Mouse (Mus musculus) liver, postnatal 0 days (tissue): ENCODE measurements around the gene Sec63. TPM values are rescaled to one million over a fixed set of nuclear protein-coding genes. Genes with fewer than 3 reads are reported as not detected.

Experiments
- ATAC-seq: fragments of 200-750 bp; cut with Nextera tagmentation; 2 replicates; pipeline ENCODE4 v1.8.0; 2017; ENCODE audit warnings: mild to moderate bottlenecking, moderate library complexity
- DNase-seq: peaks from one replicate; pipeline ENCODE4 v3.0.0-alpha.2; 2016
- H3K27ac ChIP-seq: fragments of 300-500 bp; sonication (generic); 2 replicates; pipeline ENCODE4 v1.5.1; 2014; ENCODE audit warnings: antibody characterized with exemption, moderate library complexity, mild to moderate bottlenecking, low read depth
- H3K27me3 ChIP-seq: fragments of 300-500 bp; sonication (generic); 2 replicates; pipeline ENCODE4 v1.6.1; 2014; ENCODE audit warnings: low read length, control low read depth, mixed read lengths; ENCODE audit not compliant: insufficient read depth
- H3K36me3 ChIP-seq: fragments of 300-500 bp; sonication (generic); replicated peaks from 2 replicates; pipeline ENCODE4 v1.6.1; 2014; ENCODE audit warnings: mild to moderate bottlenecking, control low read depth, low read length, moderate library complexity, mixed read lengths; ENCODE audit not compliant: insufficient read depth
- H3K4me1 ChIP-seq: fragments of 300-500 bp; sonication (generic); 2 replicates; pipeline ENCODE4 v1.6.1; 2014; ENCODE audit warnings: antibody characterized with exemption, mild to moderate bottlenecking, control low read depth; ENCODE audit not compliant: insufficient read depth
- H3K4me2 ChIP-seq: fragments of 300-500 bp; sonication (generic); 2 replicates; pipeline ENCODE4 v1.6.1; 2014; ENCODE audit warnings: low read depth, mild to moderate bottlenecking, low read length, moderate library complexity, mixed read lengths
- H3K4me3 ChIP-seq: fragments of 300-500 bp; sonication (generic); 2 replicates; pipeline ENCODE4 v1.5.1; 2014; ENCODE audit warnings: low read depth, low read length
- H3K9ac ChIP-seq: fragments of 300-500 bp; sonication (generic); replicated peaks from 2 replicates; pipeline ENCODE4 v1.6.1; 2014; ENCODE audit warnings: mild to moderate bottlenecking, moderate library complexity
- H3K9me3 ChIP-seq: fragments of 300-500 bp; sonication (generic); 2 replicates; pipeline ENCODE4 v1.6.1; 2016; ENCODE audit warnings: mild to moderate bottlenecking, control low read depth, low read length, mixed read lengths
- CTCF ChIP-seq: sonication (generic); IDR thresholded peaks from 2 replicates; pipeline ENCODE4 v1.5.1; 2016; ENCODE audit warnings: antibody characterized with exemption, low read depth
- EP300 ChIP-seq: IDR thresholded peaks from 2 replicates; pipeline ENCODE4 v1.6.1; 2016; ENCODE audit warnings: antibody characterized with exemption, low read depth, mild to moderate bottlenecking
- WGBS: fragments of 180-500 bp; shearing (Covaris S2); extraction: QIAGEN DNeasy Blood & Tissue Kit; methylation state at CpG from one replicate; pipeline ENCODE4 v1.1.7; 2014; ENCODE audit not compliant: insufficient replicate concordance; 5-methylcytosine and 5-hydroxymethylcytosine counted together
- polyA plus RNA-seq: library from polyadenylated mRNA; unstranded; fragments of >200 nt; fragmentation: Nextera tagmentation; extraction: Ambion mirVana; gene quantifications from 2 replicates; pipeline ENCODE4 v1.2.1, GENCODE M21; 2015

Gene Sec63
- polyA plus RNA-seq, 1 experiment from 2014 or later, result 14.0 TPM

DNA sequence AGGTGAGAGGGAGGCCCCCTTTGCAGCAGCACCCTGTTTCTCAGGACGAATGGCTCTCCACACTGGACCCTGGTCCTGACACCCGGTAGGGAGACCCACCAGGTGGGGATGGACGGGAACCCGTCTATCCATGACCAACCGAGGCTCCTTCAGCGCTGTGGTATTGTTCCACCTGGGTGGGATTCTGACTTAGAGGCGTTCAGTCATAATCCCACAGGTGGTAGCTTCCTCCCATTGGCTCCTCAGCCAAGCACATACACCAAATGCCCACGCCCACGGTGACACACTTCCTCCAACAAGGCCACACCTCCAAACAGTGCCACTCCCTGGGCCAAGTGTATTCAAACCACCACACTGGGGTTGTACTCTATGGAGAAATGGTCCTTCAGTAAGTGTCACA, 95.3 kb downstream of the Sec63 start:
- DNase-seq (no peak), ATAC-seq (no peak)
- H3K4me3 ChIP-seq, result no peak overlapping the region
- 89% methylated on average over 9 of the region's 9 CpGs for WGBS
- no peaks in the 10 kb centered on the region for H3K4me1 ChIP-seq
- H3K27me3 ChIP-seq, result no peaks in the 10 kb centered on the region
- H3K27ac ChIP-seq, result no peak overlapping the region
- H3K9me3 ChIP-seq, result peaks cover 4% of the 10 kb centered on the region; the same call in 1 of the 2 replicates
- H3K4me2 ChIP-seq, result no peak overlapping the region
- TF ChIP-seq CTCF, result no peak
- no peak for TF ChIP-seq EP300
- H3K36me3 ChIP-seq, result no peaks in the 10 kb centered on the region
- no peak overlapping the region for H3K9ac ChIP-seq

DNA sequence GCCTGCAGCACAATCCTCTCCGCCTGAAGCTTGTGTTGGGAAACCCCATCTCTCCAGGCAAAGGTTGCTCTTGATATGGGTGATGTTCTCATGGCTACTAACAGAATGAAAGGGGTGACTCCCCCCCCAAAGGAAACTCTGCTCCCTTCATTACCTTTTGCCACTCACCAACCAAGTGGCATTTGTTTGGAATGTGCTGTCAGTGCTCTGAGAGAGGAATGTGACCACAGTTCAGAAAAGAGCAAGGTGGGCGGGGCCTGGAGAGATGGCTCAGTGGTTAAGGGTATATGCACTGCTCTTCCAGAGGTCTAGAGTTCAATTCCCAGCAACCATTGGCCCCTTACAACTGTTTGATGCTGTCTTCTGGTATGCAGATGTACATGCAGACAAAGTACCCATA, 95.7 kb downstream of the Sec63 start:
- Histone ChIP-seq H3K4me1 (0 out of 2 replicates have a peak, but pooled peaks cover 3% of the 10 kb centered on the region), H3K27me3 (no peaks in the 10 kb centered on the region), H3K4me3 (no peak overlapping the region), H3K4me2 (no peak overlapping the region), H3K27ac (no peak overlapping the region), H3K36me3 (no peaks in the 10 kb centered on the region), H3K9me3 (peaks cover 4% of the 10 kb centered on the region; the same call in 1 of the 2 replicates), H3K9ac (no peak overlapping the region)
- DNase-seq (no peak), ATAC-seq (no peak)
- WGBS, result 92% methylated on average over 2 of the region's 2 CpGs
- TF ChIP-seq EP300, result no peak
- no peak for TF ChIP-seq CTCF

DNA sequence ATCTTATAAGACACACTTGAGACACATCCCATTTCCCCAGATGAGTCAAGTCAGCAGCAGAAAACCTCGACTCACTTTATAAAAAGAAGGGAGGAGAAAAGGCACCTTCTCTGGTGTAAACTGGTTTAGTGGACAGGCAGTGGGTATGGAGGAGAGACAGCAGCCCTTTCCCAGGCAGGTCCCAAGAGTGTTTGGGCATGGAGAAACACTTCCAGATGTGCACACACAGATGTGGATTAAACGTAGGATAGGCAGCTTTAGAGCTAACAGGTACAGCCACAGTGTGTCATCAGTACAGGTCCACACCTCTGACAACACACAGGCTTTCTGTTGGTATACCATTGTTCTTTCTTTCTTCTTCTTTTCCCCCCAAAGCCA, 98.5 kb downstream of the Sec63 start:
- TF ChIP-seq EP300, result no peak
- no peak for TF ChIP-seq CTCF
- no peak overlapping the region for H3K4me2 ChIP-seq

DNA sequence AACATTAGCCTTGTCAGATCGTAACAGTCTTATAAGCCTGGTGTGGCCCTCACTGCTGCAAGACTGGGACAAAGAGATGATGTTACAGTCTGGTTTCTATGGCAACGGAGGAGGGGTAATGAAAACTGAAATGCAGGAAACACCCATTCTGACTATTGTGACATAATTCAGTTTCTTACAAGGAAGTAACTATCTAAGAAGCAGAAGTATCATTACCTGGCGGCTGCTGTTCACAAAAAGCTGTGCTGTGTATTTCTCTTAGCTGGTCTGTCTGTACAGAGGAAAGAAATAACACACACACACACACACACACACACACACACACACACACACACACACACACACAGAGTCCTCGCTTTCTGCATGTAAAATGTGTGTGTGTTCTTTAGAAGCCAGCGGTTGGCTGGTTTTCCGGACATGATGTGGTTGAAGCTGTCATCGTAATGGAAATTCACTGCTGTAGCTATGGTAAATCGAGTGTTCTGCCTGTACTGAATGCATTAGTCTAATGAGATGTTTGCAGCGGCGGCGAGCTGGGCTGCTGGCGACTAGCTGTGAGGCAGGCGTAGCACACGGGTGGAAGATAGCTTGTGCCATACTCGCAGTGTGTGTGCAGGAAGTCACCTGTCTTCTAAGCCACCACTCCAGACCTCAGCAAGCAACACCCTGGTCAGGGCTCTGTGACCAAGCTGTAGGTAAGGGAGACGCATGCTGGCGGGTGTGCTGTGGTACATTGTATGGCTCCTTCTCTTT, 99.0 kb downstream of the Sec63 start, which contains the start of gene Scml4:
Gene Scml4, plus strand, starts transcription at position 212 of the 753 bp plus-strand sequence.
- Histone ChIP-seq H3K9me3 (peaks cover 4% of the 10 kb centered on the region; the same call in 1 of the 2 replicates), H3K27ac (peak within 1 kb of the TSS; percentile 74), H3K4me1 (0 out of 2 replicates have a peak, but pooled peaks cover 3% of the 10 kb centered on the region), H3K36me3 (no peaks in the 10 kb centered on the region), H3K27me3 (no peaks in the 10 kb centered on the region), H3K4me3 (peak within 1 kb of the TSS; percentile 35), H3K9ac (peak within 1 kb of the TSS; percentile 34; the same call in 1 of the 2 replicates), H3K4me2 (peak within 1 kb of the TSS; percentile 51)
- TF ChIP-seq CTCF (no peak), EP300 (no peak)
- 27% methylated on average over 17 of the region's 17 CpGs for WGBS
- DNase-seq (peak; percentile 30), ATAC-seq (peak; percentile 45)

More for the DNA sequence above, 98.5 kb downstream of the Sec63 start:
- Histone ChIP-seq H3K27ac (no peak overlapping the region), H3K4me1 (0 out of 2 replicates have a peak, but pooled peaks cover 3% of the 10 kb centered on the region), H3K9ac (no peak overlapping the region), H3K4me3 (no peak overlapping the region), H3K36me3 (no peaks in the 10 kb centered on the region), H3K9me3 (peaks cover 4% of the 10 kb centered on the region; the same call in 1 of the 2 replicates), H3K27me3 (no peaks in the 10 kb centered on the region)
- DNase-seq (no peak), ATAC-seq (no peak)
- WGBS, result 39% methylated on average over 2 of the region's 2 CpGs

DNA sequence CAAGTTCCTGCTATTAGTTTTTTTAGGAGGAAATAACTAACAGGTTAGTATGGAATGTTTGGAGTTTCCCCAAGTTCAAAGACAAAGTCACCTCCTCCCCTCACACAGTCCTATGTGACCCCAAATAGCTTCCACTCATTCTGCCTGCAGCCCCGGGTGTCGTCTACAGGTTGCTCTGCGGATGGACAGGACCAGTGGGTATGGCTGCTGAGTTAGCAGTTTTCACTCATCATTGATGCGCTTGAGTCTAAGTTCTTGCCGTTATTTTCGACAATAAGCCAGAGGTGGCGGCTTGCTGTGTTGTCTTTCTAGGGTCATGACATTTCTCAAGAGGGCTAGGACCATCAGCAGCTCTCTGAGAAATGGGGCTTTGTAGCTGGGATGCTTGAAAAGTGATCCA, 100.2 kb downstream of the Sec63 start:
- WGBS, result 65% methylated on average over 7 of the region's 7 CpGs
- peak overlapping the region; percentile 59 for H3K4me2 ChIP-seq
- DNase-seq, result no peak
- peaks cover 3% of the 10 kb centered on the region; the same call in 1 of the 2 replicates for H3K9me3 ChIP-seq
- H3K36me3 ChIP-seq, result no peaks in the 10 kb centered on the region
- ATAC-seq, result no peak
- 0 out of 2 replicates have a peak, but pooled peaks cover 3% of the 10 kb centered on the region for H3K4me1 ChIP-seq
- no peaks in the 10 kb centered on the region for H3K27me3 ChIP-seq
- TF ChIP-seq CTCF (no peak), EP300 (no peak)
- H3K27ac ChIP-seq, result no peak overlapping the region
- no peak overlapping the region for H3K9ac ChIP-seq
- H3K4me3 ChIP-seq, result no peak overlapping the region

DNA sequence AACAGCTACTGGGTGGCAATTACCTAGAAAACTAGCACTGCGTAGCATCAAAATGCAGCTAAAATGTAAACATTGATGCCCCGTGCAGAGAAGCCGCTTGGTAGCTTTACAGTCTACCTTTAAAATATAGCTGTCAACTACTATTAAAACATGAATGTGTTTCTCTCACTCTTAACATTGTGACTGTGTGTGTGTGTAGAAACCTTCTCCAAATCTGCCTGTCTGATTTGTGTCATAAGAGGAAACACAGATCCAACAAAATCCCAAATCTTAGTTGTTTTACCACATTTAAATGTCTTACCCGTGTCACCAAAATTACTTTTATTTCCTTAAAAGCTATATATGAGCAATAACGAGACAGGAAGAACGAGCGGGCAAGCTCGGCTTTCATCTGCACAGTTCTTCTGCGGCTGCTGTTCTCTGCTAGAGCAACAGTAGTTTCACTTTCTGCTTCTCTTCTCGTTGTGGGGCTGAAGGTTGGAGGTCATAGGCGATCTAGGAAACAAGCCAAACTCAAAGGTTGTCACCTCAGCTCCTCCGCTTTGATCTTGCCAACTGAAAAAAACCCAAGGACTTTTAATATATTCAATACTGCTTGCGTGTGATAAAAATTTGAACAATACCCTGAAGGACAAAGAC, 100.9 kb downstream of the Sec63 start:
- Histone ChIP-seq H3K9me3 (no peaks in the 10 kb centered on the region), H3K9ac (peak overlapping the region; percentile 28), H3K4me2 (peak overlapping the region; percentile 59), H3K27me3 (no peaks in the 10 kb centered on the region), H3K4me3 (peak overlapping the region; percentile 14), H3K4me1 (0 out of 2 replicates have a peak, but pooled peaks cover 3% of the 10 kb centered on the region), H3K36me3 (no peaks in the 10 kb centered on the region), H3K27ac (peak overlapping the region; percentile 58)
- ATAC-seq, result peak; percentile 55; the same call in 1 of the 2 replicates
- 17% methylated on average over 13 of the region's 13 CpGs for WGBS
- DNase-seq, result peak; percentile 41
- no peak for TF ChIP-seq CTCF
- 0 out of 2 replicates have a peak, but pooled peaks have one; percentile 9 for TF ChIP-seq EP300
